Mouse (Mus musculus): ENCODE results near the gene Ubxn6. TPM values are rescaled to one million over a fixed set of nuclear protein-coding genes. Genes with fewer than 3 reads are reported as not detected.

Ubxn6 gene
- 31.6 and 34.3 TPM in 2 replicates for polyA plus RNA-seq (2015; fragmentation: Nextera tagmentation; extraction: Ambion mirVana)

- peak; percentile 36 for ATAC-seq
- Histone ChIP-seq H3K27me3 (replicated peaks; ENCODE audit: control insufficient read depth, insufficient read depth, low read length) (no peaks in the 10 kb centered on the region), H3K27ac (ENCODE audit: low read length) (peak within 1 kb of the TSS; percentile 99), H3K9ac (ENCODE audit: low read depth, low read length) (peak within 1 kb of the TSS; percentile 89), H3K4me2 (ENCODE audit: low read depth, low read length) (peak within 1 kb of the TSS; percentile 83), H3K4me3 (ENCODE audit: low read length) (peak within 1 kb of the TSS; percentile 96), H3K4me1 (ENCODE audit: control insufficient read depth, insufficient read depth, low read length) (peaks cover 17% of the 10 kb centered on the region), H3K9me3 (ENCODE audit: control insufficient read depth, low read length) (no peaks in the 10 kb centered on the region), H3K36me3 (ENCODE audit: control insufficient read depth, insufficient read depth, low read length) (peaks cover 14% of the 10 kb centered on the region)
- under 1% methylated on average over 35 of the region's 35 CpGs for WGBS
These were observed at the start of gene Ubxn6 for GRCm38 (mm10) chr17:56074827-56075208. Gene Ubxn6 (minus strand): TSS chr17:56075028.

GRCm38 (mm10) chr17:56123681-56124340, 49.0 kb upstream of the Ubxn6 start:
- ATAC-seq = peak; percentile 4; the same call in 1 of the 2 replicates
- WGBS = 39% methylated on average over 59 of the region's 59 CpGs
- Histone ChIP-seq H3K4me1 (ENCODE audit: control insufficient read depth, insufficient read depth, low read length) (peaks cover 18% of the 10 kb centered on the region), H3K9ac (ENCODE audit: low read depth, low read length) (peak overlapping the region; percentile 67), H3K27me3 (replicated peaks; ENCODE audit: control insufficient read depth, insufficient read depth, low read length) (peaks cover 51% of the 10 kb centered on the region), H3K4me3 (ENCODE audit: low read length) (peak overlapping the region; percentile 51), H3K36me3 (ENCODE audit: control insufficient read depth, insufficient read depth, low read length) (no peaks in the 10 kb centered on the region; the same call in 1 of the 2 replicates), H3K4me2 (ENCODE audit: low read depth, low read length) (peak overlapping the region; percentile 93), H3K27ac (ENCODE audit: low read length) (no peak overlapping the region), H3K9me3 (ENCODE audit: control insufficient read depth, low read length) (peaks cover 12% of the 10 kb centered on the region)

- peaks cover 12% of the 10 kb centered on the region for H3K9me3 ChIP-seq (ENCODE audit: control insufficient read depth, low read length)
- no peak for ATAC-seq
- H3K27ac ChIP-seq (ENCODE audit: low read length) = no peak overlapping the region
- H3K27me3 ChIP-seq (replicated peaks; ENCODE audit: control insufficient read depth, insufficient read depth, low read length) = peaks cover 53% of the 10 kb centered on the region
- no peaks in the 10 kb centered on the region; the same call in 1 of the 2 replicates for H3K36me3 ChIP-seq (ENCODE audit: control insufficient read depth, insufficient read depth, low read length)
- 88% methylated on average over 12 of the region's 12 CpGs for WGBS
- peaks cover 18% of the 10 kb centered on the region for H3K4me1 ChIP-seq (ENCODE audit: control insufficient read depth, insufficient read depth, low read length)
- H3K4me2 ChIP-seq (ENCODE audit: low read depth, low read length) = no peak overlapping the region
- H3K4me3 ChIP-seq (ENCODE audit: low read length) = no peak overlapping the region
- H3K9ac ChIP-seq (ENCODE audit: low read depth, low read length) = no peak overlapping the region
These were observed 48.3 kb upstream of the Ubxn6 start for GRCm38 (mm10) chr17:56123161-56123560.

- Histone ChIP-seq H3K4me1 (ENCODE audit: control insufficient read depth, insufficient read depth, low read length) (peaks cover 23% of the 10 kb centered on the region), H3K27ac (ENCODE audit: low read length) (no peak within 1 kb of the TSS), H3K27me3 (replicated peaks; ENCODE audit: control insufficient read depth, insufficient read depth, low read length) (peaks cover 53% of the 10 kb centered on the region), H3K36me3 (ENCODE audit: control insufficient read depth, insufficient read depth, low read length) (no peaks in the 10 kb centered on the region; the same call in 1 of the 2 replicates), H3K4me2 (ENCODE audit: low read depth, low read length) (no peak within 1 kb of the TSS), H3K9ac (ENCODE audit: low read depth, low read length) (no peak within 1 kb of the TSS), H3K9me3 (ENCODE audit: control insufficient read depth, low read length) (peaks cover 12% of the 10 kb centered on the region), H3K4me3 (ENCODE audit: low read length) (no peak within 1 kb of the TSS)
- ATAC-seq = no peak
- 64% methylated on average over 2 of the region's 2 CpGs for WGBS
These were observed 47.0 kb upstream of the Ubxn6 start, which contains the start of gene Lrg1 for GRCm38 (mm10) chr17:56121826-56122225. Gene Lrg1 (minus strand): TSS chr17:56122001.

- 5% methylated on average over 66 of the region's 66 CpGs for WGBS
- Histone ChIP-seq H3K27me3 (replicated peaks; ENCODE audit: control insufficient read depth, insufficient read depth, low read length) (peaks cover 55% of the 10 kb centered on the region), H3K27ac (ENCODE audit: low read length) (no peak overlapping the region), H3K9me3 (ENCODE audit: control insufficient read depth, low read length) (peaks cover 12% of the 10 kb centered on the region), H3K36me3 (ENCODE audit: control insufficient read depth, insufficient read depth, low read length) (no peaks in the 10 kb centered on the region; the same call in 1 of the 2 replicates), H3K4me1 (ENCODE audit: control insufficient read depth, insufficient read depth, low read length) (peaks cover 23% of the 10 kb centered on the region), H3K9ac (ENCODE audit: low read depth, low read length) (no peak overlapping the region), H3K4me3 (ENCODE audit: low read length) (peak overlapping the region; percentile 16; the same call in 1 of the 2 replicates), H3K4me2 (ENCODE audit: low read depth, low read length) (peak overlapping the region; percentile 41)
- ATAC-seq = no peak
These were observed 45.4 kb upstream of the Ubxn6 start for GRCm38 (mm10) chr17:56119981-56120880.

- no peak overlapping the region for H3K4me3 ChIP-seq (ENCODE audit: low read length)
- 39% methylated on average over 12 of the region's 12 CpGs for WGBS
- H3K9ac ChIP-seq (ENCODE audit: low read depth, low read length) = no peak overlapping the region
- peaks cover 54% of the 10 kb centered on the region for H3K27me3 ChIP-seq (replicated peaks; ENCODE audit: control insufficient read depth, insufficient read depth, low read length)
- peaks cover 23% of the 10 kb centered on the region for H3K4me1 ChIP-seq (ENCODE audit: control insufficient read depth, insufficient read depth, low read length)
- peaks cover 12% of the 10 kb centered on the region for H3K9me3 ChIP-seq (ENCODE audit: control insufficient read depth, low read length)
- no peak for ATAC-seq
- H3K36me3 ChIP-seq (ENCODE audit: control insufficient read depth, insufficient read depth, low read length) = no peaks in the 10 kb centered on the region; the same call in 1 of the 2 replicates
- peak overlapping the region; percentile 41; the same call in 1 of the 2 replicates for H3K4me2 ChIP-seq (ENCODE audit: low read depth, low read length)
- no peak overlapping the region for H3K27ac ChIP-seq (ENCODE audit: low read length)
These were observed 44.6 kb upstream of the Ubxn6 start for GRCm38 (mm10) chr17:56119431-56119830.

DNA sequence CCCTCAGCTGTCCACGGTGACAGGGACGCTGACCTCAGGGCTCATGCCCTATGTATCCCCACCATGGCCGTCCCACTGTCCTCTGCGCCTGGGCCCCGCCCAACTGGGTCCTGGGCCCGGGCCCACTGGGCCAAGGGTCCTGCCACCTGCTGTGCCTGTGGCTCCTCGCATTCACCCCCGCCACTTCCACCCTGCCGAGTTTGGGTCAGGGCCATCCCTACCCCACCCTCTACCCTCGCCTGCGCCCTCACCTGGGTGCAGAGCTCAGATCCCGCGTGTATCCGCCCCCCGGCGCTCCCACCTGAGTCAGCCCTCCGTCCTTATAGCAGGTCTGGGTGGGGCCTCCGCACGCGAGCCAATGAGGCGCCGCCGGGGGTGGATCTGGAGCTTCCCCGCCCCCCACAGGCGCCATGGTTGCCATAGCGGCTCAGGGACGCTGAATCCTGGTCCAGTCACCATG, 42.5 kb upstream of the Ubxn6 start, which contains the start of gene Plin5:
TSS of gene Plin5 (minus strand) at position 346 of the 460 bp plus-strand sequence.
- peak within 1 kb of the TSS; percentile 59; the same call in 1 of the 2 replicates for H3K9ac ChIP-seq (ENCODE audit: low read depth, low read length)
- H3K4me3 ChIP-seq (ENCODE audit: low read length) = peak within 1 kb of the TSS; percentile 43
- no peaks in the 10 kb centered on the region for H3K36me3 ChIP-seq (ENCODE audit: control insufficient read depth, insufficient read depth, low read length)
- WGBS = 2% methylated on average over 27 of the region's 27 CpGs
- H3K4me2 ChIP-seq (ENCODE audit: low read depth, low read length) = peak within 1 kb of the TSS; percentile 82
- ATAC-seq = peak; percentile 72
- no peak within 1 kb of the TSS for H3K27ac ChIP-seq (ENCODE audit: low read length)
- peaks cover 2% of the 10 kb centered on the region for H3K9me3 ChIP-seq (ENCODE audit: control insufficient read depth, low read length)
- H3K27me3 ChIP-seq (replicated peaks; ENCODE audit: control insufficient read depth, insufficient read depth, low read length) = peaks cover 38% of the 10 kb centered on the region
- H3K4me1 ChIP-seq (ENCODE audit: control insufficient read depth, insufficient read depth, low read length) = peaks cover 17% of the 10 kb centered on the region

DNA sequence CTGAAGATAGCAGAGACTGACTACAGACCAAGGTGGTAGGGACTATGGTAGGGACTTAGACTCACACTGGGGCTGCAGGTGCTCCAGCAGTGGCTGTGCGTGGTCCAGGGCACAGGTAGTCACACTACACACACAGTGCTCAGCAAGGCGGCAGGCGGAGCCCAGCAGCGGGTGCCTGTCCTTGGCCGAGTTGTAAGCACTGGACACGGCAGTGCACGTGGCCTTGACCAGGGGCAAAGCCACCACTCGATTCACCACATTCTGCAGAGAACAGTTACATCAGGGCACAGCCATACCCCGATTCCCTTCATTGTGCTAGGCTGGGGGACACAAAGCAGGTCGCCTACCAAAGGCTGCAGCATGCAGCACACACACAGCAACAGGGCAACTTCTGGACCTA, 41.4 kb upstream of the Ubxn6 start:
- H3K27ac ChIP-seq (ENCODE audit: low read length) = no peak overlapping the region
- WGBS = 70% methylated on average over 10 of the region's 10 CpGs
- no peak for ATAC-seq
- H3K36me3 ChIP-seq (ENCODE audit: control insufficient read depth, insufficient read depth, low read length) = no peaks in the 10 kb centered on the region
- peaks cover 17% of the 10 kb centered on the region for H3K4me1 ChIP-seq (ENCODE audit: control insufficient read depth, insufficient read depth, low read length)
- H3K9ac ChIP-seq (ENCODE audit: low read depth, low read length) = no peak overlapping the region
- H3K9me3 ChIP-seq (ENCODE audit: control insufficient read depth, low read length) = no peaks in the 10 kb centered on the region
- H3K4me2 ChIP-seq (ENCODE audit: low read depth, low read length) = no peak overlapping the region
- no peak overlapping the region for H3K4me3 ChIP-seq (ENCODE audit: low read length)
- peaks cover 28% of the 10 kb centered on the region for H3K27me3 ChIP-seq (replicated peaks; ENCODE audit: control insufficient read depth, insufficient read depth, low read length)

GRCm38 (mm10) chr17:56112743-56113142, 37.9 kb upstream of the Ubxn6 start:
- ATAC-seq = no peak
- H3K36me3 ChIP-seq (ENCODE audit: control insufficient read depth, insufficient read depth, low read length) = no peaks in the 10 kb centered on the region
- H3K4me2 ChIP-seq (ENCODE audit: low read depth, low read length) = no peak overlapping the region
- 69% methylated on average over 3 of the region's 3 CpGs for WGBS
- no peaks in the 10 kb centered on the region for H3K9me3 ChIP-seq (ENCODE audit: control insufficient read depth, low read length)
- H3K9ac ChIP-seq (ENCODE audit: low read depth, low read length) = no peak overlapping the region
- 0 out of 2 replicates have a peak, but pooled peaks cover 2% of the 10 kb centered on the region for H3K27me3 ChIP-seq (replicated peaks; ENCODE audit: control insufficient read depth, insufficient read depth, low read length)
- peaks cover 14% of the 10 kb centered on the region for H3K4me1 ChIP-seq (ENCODE audit: control insufficient read depth, insufficient read depth, low read length)
- no peak overlapping the region for H3K4me3 ChIP-seq (ENCODE audit: low read length)
- no peak overlapping the region for H3K27ac ChIP-seq (ENCODE audit: low read length)

All from intestine, embryonic 16.5 days (tissue).